Mouse (Mus musculus): ENCODE measurements around the gene Igsf21. TPM values are rescaled to one million over a fixed set of nuclear protein-coding genes. Genes with fewer than 3 reads are reported as not detected.

Igsf21 gene
- polyA plus RNA-seq, 1 experiment from 2014 or later: 1.5 TPM

GRCm38 (mm10) chr4:140101106-140101505 lies 145.5 kb downstream of the Igsf21 start:
- no peak overlapping the region for H3K27ac ChIP-seq (ENCODE audit: low read length)
- H3K4me2 ChIP-seq (ENCODE audit: low read depth, low read length): no peak overlapping the region
- peaks cover 3% of the 10 kb centered on the region; the same call in 1 of the 2 replicates for H3K4me1 ChIP-seq (ENCODE audit: control insufficient read depth, insufficient read depth, low read length)
- ATAC-seq: no peak
- H3K27me3 ChIP-seq (replicated peaks; ENCODE audit: control insufficient read depth, insufficient read depth, low read length): no peaks in the 10 kb centered on the region; the same call in 1 of the 2 replicates
- no peaks in the 10 kb centered on the region for H3K36me3 ChIP-seq (ENCODE audit: control insufficient read depth, insufficient read depth, low read length)
- H3K9ac ChIP-seq (ENCODE audit: low read depth, low read length): no peak overlapping the region
- no peak overlapping the region for H3K4me3 ChIP-seq (ENCODE audit: low read length)
- no peaks in the 10 kb centered on the region for H3K9me3 ChIP-seq (ENCODE audit: control insufficient read depth, low read length)
- WGBS: 76% methylated on average over 5 of the region's 5 CpGs

GRCm38 (mm10) chr4:140100141-140100540 lies 146.4 kb downstream of the Igsf21 start:
- peaks cover 3% of the 10 kb centered on the region; the same call in 1 of the 2 replicates for H3K4me1 ChIP-seq (ENCODE audit: control insufficient read depth, insufficient read depth, low read length)
- WGBS: 67% methylated on average over 1 of the region's 1 CpGs
- no peaks in the 10 kb centered on the region for H3K36me3 ChIP-seq (ENCODE audit: control insufficient read depth, insufficient read depth, low read length)
- no peak for ATAC-seq
- H3K27me3 ChIP-seq (replicated peaks; ENCODE audit: control insufficient read depth, insufficient read depth, low read length): no peaks in the 10 kb centered on the region; the same call in 1 of the 2 replicates
- no peak overlapping the region for H3K4me2 ChIP-seq (ENCODE audit: low read depth, low read length)
- no peaks in the 10 kb centered on the region for H3K9me3 ChIP-seq (ENCODE audit: control insufficient read depth, low read length)
- H3K9ac ChIP-seq (ENCODE audit: low read depth, low read length): no peak overlapping the region
- no peak overlapping the region for H3K4me3 ChIP-seq (ENCODE audit: low read length)
- no peak overlapping the region for H3K27ac ChIP-seq (ENCODE audit: low read length)

GRCm38 (mm10) chr4:140096283-140096682 lies 150.3 kb downstream of the Igsf21 start:
- no peak overlapping the region for H3K4me2 ChIP-seq (ENCODE audit: low read depth, low read length)
- H3K27ac ChIP-seq (ENCODE audit: low read length): no peak overlapping the region
- no peak for ATAC-seq
- H3K4me1 ChIP-seq (ENCODE audit: control insufficient read depth, insufficient read depth, low read length): no peaks in the 10 kb centered on the region
- H3K36me3 ChIP-seq (ENCODE audit: control insufficient read depth, insufficient read depth, low read length): no peaks in the 10 kb centered on the region
- no peaks in the 10 kb centered on the region for H3K27me3 ChIP-seq (replicated peaks; ENCODE audit: control insufficient read depth, insufficient read depth, low read length)
- no peaks in the 10 kb centered on the region for H3K9me3 ChIP-seq (ENCODE audit: control insufficient read depth, low read length)
- H3K4me3 ChIP-seq (ENCODE audit: low read length): no peak overlapping the region
- no peak overlapping the region for H3K9ac ChIP-seq (ENCODE audit: low read depth, low read length)
- WGBS: 53% methylated on average over 2 of the region's 2 CpGs

- no peak for ATAC-seq
Observed at GRCm38 (mm10) chr4:140094835-140095234, 151.7 kb downstream of the Igsf21 start.

GRCm38 (mm10) chr4:140092367-140092766 lies 154.2 kb downstream of the Igsf21 start:
- WGBS: 69% methylated on average over 11 of the region's 11 CpGs
- Histone ChIP-seq H3K9ac (ENCODE audit: low read depth, low read length) (no peak overlapping the region), H3K27ac (ENCODE audit: low read length) (no peak overlapping the region), H3K4me1 (ENCODE audit: control insufficient read depth, insufficient read depth, low read length) (no peaks in the 10 kb centered on the region), H3K4me3 (ENCODE audit: low read length) (no peak overlapping the region), H3K27me3 (replicated peaks; ENCODE audit: control insufficient read depth, insufficient read depth, low read length) (no peaks in the 10 kb centered on the region), H3K9me3 (ENCODE audit: control insufficient read depth, low read length) (no peaks in the 10 kb centered on the region), H3K4me2 (ENCODE audit: low read depth, low read length) (no peak overlapping the region), H3K36me3 (ENCODE audit: control insufficient read depth, insufficient read depth, low read length) (no peaks in the 10 kb centered on the region)
- no peak for ATAC-seq

More at GRCm38 (mm10) chr4:140094835-140095234, 151.7 kb downstream of the Igsf21 start:
- no peaks in the 10 kb centered on the region for H3K4me1 ChIP-seq (ENCODE audit: control insufficient read depth, insufficient read depth, low read length)
- WGBS: 55% methylated on average over 2 of the region's 2 CpGs
- no peak overlapping the region for H3K4me2 ChIP-seq (ENCODE audit: low read depth, low read length)
- no peaks in the 10 kb centered on the region for H3K36me3 ChIP-seq (ENCODE audit: control insufficient read depth, insufficient read depth, low read length)
- no peaks in the 10 kb centered on the region for H3K9me3 ChIP-seq (ENCODE audit: control insufficient read depth, low read length)
- H3K27ac ChIP-seq (ENCODE audit: low read length): no peak overlapping the region
- H3K27me3 ChIP-seq (replicated peaks; ENCODE audit: control insufficient read depth, insufficient read depth, low read length): no peaks in the 10 kb centered on the region
- H3K4me3 ChIP-seq (ENCODE audit: low read length): no peak overlapping the region
- no peak overlapping the region for H3K9ac ChIP-seq (ENCODE audit: low read depth, low read length)

- Histone ChIP-seq H3K9ac (ENCODE audit: low read depth, low read length) (no peak overlapping the region), H3K36me3 (ENCODE audit: control insufficient read depth, insufficient read depth, low read length) (no peaks in the 10 kb centered on the region), H3K4me2 (ENCODE audit: low read depth, low read length) (no peak overlapping the region), H3K9me3 (ENCODE audit: control insufficient read depth, low read length) (no peaks in the 10 kb centered on the region), H3K27ac (ENCODE audit: low read length) (no peak overlapping the region), H3K4me1 (ENCODE audit: control insufficient read depth, insufficient read depth, low read length) (no peaks in the 10 kb centered on the region), H3K4me3 (ENCODE audit: low read length) (no peak overlapping the region), H3K27me3 (replicated peaks; ENCODE audit: control insufficient read depth, insufficient read depth, low read length) (no peaks in the 10 kb centered on the region)
- WGBS: 74% methylated on average over 3 of the region's 3 CpGs
- no peak for ATAC-seq
Observed at GRCm38 (mm10) chr4:140091693-140092092, 154.9 kb downstream of the Igsf21 start.

- Histone ChIP-seq H3K9ac (ENCODE audit: low read depth, low read length) (no peak overlapping the region), H3K27ac (ENCODE audit: low read length) (no peak overlapping the region), H3K4me3 (ENCODE audit: low read length) (no peak overlapping the region), H3K36me3 (ENCODE audit: control insufficient read depth, insufficient read depth, low read length) (no peaks in the 10 kb centered on the region), H3K9me3 (ENCODE audit: control insufficient read depth, low read length) (no peaks in the 10 kb centered on the region), H3K4me2 (ENCODE audit: low read depth, low read length) (no peak overlapping the region), H3K4me1 (ENCODE audit: control insufficient read depth, insufficient read depth, low read length) (no peaks in the 10 kb centered on the region), H3K27me3 (replicated peaks; ENCODE audit: control insufficient read depth, insufficient read depth, low read length) (no peaks in the 10 kb centered on the region)
- no peak for ATAC-seq
- WGBS: 85% methylated on average over 4 of the region's 4 CpGs
Observed at GRCm38 (mm10) chr4:140089676-140090075, 156.9 kb downstream of the Igsf21 start.

GRCm38 (mm10) chr4:140088711-140089440 lies 157.7 kb downstream of the Igsf21 start:
- H3K4me3 ChIP-seq (ENCODE audit: low read length): no peak overlapping the region
- H3K4me2 ChIP-seq (ENCODE audit: low read depth, low read length): no peak overlapping the region
- H3K4me1 ChIP-seq (ENCODE audit: control insufficient read depth, insufficient read depth, low read length): no peaks in the 10 kb centered on the region
- no peak overlapping the region for H3K27ac ChIP-seq (ENCODE audit: low read length)
- no peaks in the 10 kb centered on the region for H3K36me3 ChIP-seq (ENCODE audit: control insufficient read depth, insufficient read depth, low read length)
- H3K27me3 ChIP-seq (replicated peaks; ENCODE audit: control insufficient read depth, insufficient read depth, low read length): no peaks in the 10 kb centered on the region
- WGBS: 70% methylated on average over 12 of the region's 12 CpGs
- no peak overlapping the region for H3K9ac ChIP-seq (ENCODE audit: low read depth, low read length)
- no peaks in the 10 kb centered on the region for H3K9me3 ChIP-seq (ENCODE audit: control insufficient read depth, low read length)
- ATAC-seq: no peak

- no peak overlapping the region for H3K4me2 ChIP-seq (ENCODE audit: low read depth, low read length)
- 54% methylated on average over 7 of the region's 7 CpGs for WGBS
- H3K27me3 ChIP-seq (replicated peaks; ENCODE audit: control insufficient read depth, insufficient read depth, low read length): no peaks in the 10 kb centered on the region
- H3K9me3 ChIP-seq (ENCODE audit: control insufficient read depth, low read length): no peaks in the 10 kb centered on the region
- no peak overlapping the region for H3K27ac ChIP-seq (ENCODE audit: low read length)
- H3K4me1 ChIP-seq (ENCODE audit: control insufficient read depth, insufficient read depth, low read length): no peaks in the 10 kb centered on the region
- H3K9ac ChIP-seq (ENCODE audit: low read depth, low read length): no peak overlapping the region
- no peak for ATAC-seq
- H3K4me3 ChIP-seq (ENCODE audit: low read length): no peak overlapping the region
- H3K36me3 ChIP-seq (ENCODE audit: control insufficient read depth, insufficient read depth, low read length): no peaks in the 10 kb centered on the region
Observed at GRCm38 (mm10) chr4:140086192-140086591, 160.4 kb downstream of the Igsf21 start.
